Comparison of ENCODE assay signal across 9 mouse cellular contexts in the genomic region with DNA sequence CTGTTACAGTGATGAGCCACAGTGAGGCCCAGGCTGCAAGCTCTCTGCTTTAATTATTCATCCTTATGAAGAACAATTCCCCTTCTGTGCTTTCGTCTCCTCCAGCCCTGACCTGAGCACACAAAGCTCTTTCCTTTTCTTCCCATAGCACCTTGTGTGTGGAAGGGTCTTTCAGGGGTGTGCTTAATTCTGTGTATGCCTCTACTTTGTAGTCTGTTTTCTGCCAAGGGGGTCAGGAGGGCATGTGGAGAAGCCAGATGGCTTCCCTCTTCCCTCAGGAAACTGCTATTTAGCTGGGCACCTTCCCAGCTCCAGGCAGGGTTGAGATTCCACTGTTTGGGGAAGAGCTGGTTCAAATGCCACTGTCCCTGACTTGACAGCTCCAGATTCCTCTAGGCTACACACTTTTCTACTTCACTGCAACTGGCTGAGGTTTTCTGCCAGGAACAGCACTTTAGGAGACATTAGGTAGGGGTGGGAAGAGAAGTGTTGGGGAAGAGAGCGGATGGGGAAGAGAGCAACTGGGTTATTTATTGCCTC.
DNase-seq lines count a peak whose midpoint lies in the region; ATAC-seq and TF ChIP-seq lines count a peak whose summit lies in the region.
"Had no signal": no experiment of that assay in that cellular context is flagged by ENCODE, and none has a peak within 500 bp of the region (broad histone marks: within the 10 kb centered on the region; RNA-seq: fewer than 3 reads in every experiment).

No protein-coding gene starts in this region.

- TF ChIP-seq POLR2A in lung, adult 2 months (IDR thresholded peaks at IDR 0.05; ENCODE audit: borderline replicate concordance, extremely low read depth, low read depth, low read length), result no peak

- peak overlapping the region; percentile 55 for H3K27ac ChIP-seq in hindbrain, embryonic 14.5 days
- H3K27ac ChIP-seq in stomach, embryonic 14.5 days (ENCODE audit: low read length), result peak overlapping the region; percentile 75

- 34% methylated on average over 2 of the region's 2 CpGs for WGBS in hindbrain, embryonic 14.5 days
- 61% methylated on average over 2 of the region's 2 CpGs for WGBS in lung, adult 2 months
- 34% methylated on average over 2 of the region's 2 CpGs for WGBS in stomach, embryonic 14.5 days

- no peak overlapping the region for H3K9ac ChIP-seq in hindbrain, embryonic 14.5 days
- no peak overlapping the region for H3K9ac ChIP-seq in stomach, embryonic 14.5 days (replicated peaks; ENCODE audit: low read depth, low read length)

- TF ChIP-seq CTCF in lung, adult 2 months (IDR thresholded peaks at IDR 0.05; ENCODE audit: insufficient read depth, low read length), result no peak

- peaks cover 17% of the 10 kb centered on the region for H3K4me1 ChIP-seq in hindbrain, embryonic 14.5 days (replicated peaks; ENCODE audit: control insufficient read depth, insufficient read depth, low read length)
- no peaks in the 10 kb centered on the region for H3K4me1 ChIP-seq in lung, adult 2 months (ENCODE audit: control insufficient read depth, insufficient read depth, low read length)
- peaks cover 14% of the 10 kb centered on the region for H3K4me1 ChIP-seq in stomach, embryonic 14.5 days (ENCODE audit: control insufficient read depth, insufficient read depth, low read length)

- no peaks in the 10 kb centered on the region for H3K9me3 ChIP-seq in hindbrain, embryonic 14.5 days (ENCODE audit: control insufficient read depth, low read length)
- no peaks in the 10 kb centered on the region for H3K9me3 ChIP-seq in stomach, embryonic 14.5 days (ENCODE audit: control insufficient read depth, low read depth, low read length)

- 0 out of 2 replicates have a peak, but pooled peaks have one; percentile 34 for ATAC-seq in hindbrain, embryonic 14.5 days (ENCODE audit: low FRiP score)
- peak; percentile 46; the same call in 1 of the 2 replicates for ATAC-seq in stomach, embryonic 14.5 days (ENCODE audit: insufficient number of reproducible peaks, insufficient read depth, low FRiP score, low read depth)
- no peak for ATAC-seq in megakaryocyte-erythroid progenitor cell, adult 5-6 weeks (replicated peaks; ENCODE audit: low FRiP score, low TSS enrichment, poor library complexity, severe bottlenecking)

- no peaks in the 10 kb centered on the region for H3K36me3 ChIP-seq in hindbrain, embryonic 14.5 days (replicated peaks; ENCODE audit: control insufficient read depth, insufficient read depth)
- H3K36me3 ChIP-seq in stomach, embryonic 14.5 days (ENCODE audit: control insufficient read depth, insufficient read depth, low read length), result no peaks in the 10 kb centered on the region
- H3K36me3 ChIP-seq: G1E had no signal

- H3K27me3 ChIP-seq in hindbrain, embryonic 14.5 days (ENCODE audit: control insufficient read depth, insufficient read depth, low read length), result no peaks in the 10 kb centered on the region
- no peaks in the 10 kb centered on the region for H3K27me3 ChIP-seq in stomach, embryonic 14.5 days (ENCODE audit: control insufficient read depth, insufficient read depth, low read length)

- no peak overlapping the region for H3K4me3 ChIP-seq in hindbrain, embryonic 14.5 days (replicated peaks; ENCODE audit: low read length)
- H3K4me3 ChIP-seq in lung, adult 2 months (replicated peaks; ENCODE audit: extremely low read depth, low read depth, low read length), result no peak overlapping the region
- H3K4me3 ChIP-seq in stomach, embryonic 14.5 days (ENCODE audit: low read depth, low read length), result no peak overlapping the region

- DNase-seq in layer of hippocampus, postnatal 10 days (ENCODE audit: low spot score in 2 of 2), result peak; percentile 25 to 36
- no peak for DNase-seq in layer of hippocampus, adult 9-11 months
- peak; percentile 65 for DNase-seq in embryo, embryonic 10.5 days (ENCODE audit: low spot score)
- DNase-seq in hindbrain, embryonic 14.5 days (ENCODE audit: low spot score), result peak; percentile 27
- DNase-seq in lung, adult 2 months, result peak; percentile 3
- no peak for DNase-seq in T-cell, adult 2 months (ENCODE audit: low spot score)

- no peak overlapping the region for H3K4me2 ChIP-seq in hindbrain, embryonic 14.5 days (replicated peaks)
- H3K4me2 ChIP-seq in stomach, embryonic 14.5 days (replicated peaks; ENCODE audit: low read depth, low read length), result no peak overlapping the region

Comparison
In these comparisons a context has a peak if more than half of its experiments do, and no peak if none do; other contexts are left out.
1. DNase-seq: peak in layer of hippocampus, postnatal 10 days (2 of 2), embryo, embryonic 10.5 days (single experiment), hindbrain, embryonic 14.5 days (single experiment) and lung, adult 2 months (single experiment); none in layer of hippocampus, adult 9-11 months (single experiment) and T-cell, adult 2 months (single experiment).